Mouse (Mus musculus): Measurements from ENCODE around the gene Acot6.
A peak's percentile ranks its signal among the peaks of the same experiment; 100 is the strongest.

The Acot6 gene

DNA sequence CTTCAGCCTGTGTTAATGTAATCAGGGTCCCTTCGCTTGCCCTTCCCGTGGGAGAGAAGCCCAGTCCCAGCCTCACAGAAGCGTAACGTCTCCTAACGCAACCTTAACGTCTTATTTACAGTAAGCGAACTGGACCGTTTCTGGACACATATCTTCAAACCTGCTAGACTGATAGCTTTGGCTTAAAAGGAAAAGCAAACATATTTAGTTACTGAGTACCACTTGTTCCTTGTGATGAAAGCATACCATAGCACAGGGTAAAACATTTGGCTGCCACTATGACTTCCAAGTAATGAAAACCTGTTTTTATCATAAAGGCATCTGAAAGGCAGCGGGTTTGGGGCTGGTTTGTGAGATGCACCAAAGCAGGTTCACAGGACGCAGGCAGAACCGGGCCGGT, 25.4 kb downstream of the Acot6 start:
- Histone ChIP-seq H3K27me3 (ENCODE audit: control insufficient read depth, insufficient read depth, low read length, poor library complexity, severe bottlenecking) (no peaks in the 10 kb centered on the region), H3K36me3 (ENCODE audit: control insufficient read depth, insufficient read depth, low read length, poor library complexity, severe bottlenecking) (no peaks in the 10 kb centered on the region)
- DNase-seq (ENCODE audit: low read depth, low spot score), result no peak

- Histone ChIP-seq H3K27me3 (ENCODE audit: control insufficient read depth, insufficient read depth, low read length, poor library complexity, severe bottlenecking) (no peaks in the 10 kb centered on the region), H3K36me3 (ENCODE audit: control insufficient read depth, insufficient read depth, low read length, poor library complexity, severe bottlenecking) (no peaks in the 10 kb centered on the region)
- no peak for DNase-seq (ENCODE audit: low read depth, low spot score)
Measured at GRCm38 (mm10) chr12:84126899-84127298, 26.4 kb downstream of the Acot6 start.

DNA sequence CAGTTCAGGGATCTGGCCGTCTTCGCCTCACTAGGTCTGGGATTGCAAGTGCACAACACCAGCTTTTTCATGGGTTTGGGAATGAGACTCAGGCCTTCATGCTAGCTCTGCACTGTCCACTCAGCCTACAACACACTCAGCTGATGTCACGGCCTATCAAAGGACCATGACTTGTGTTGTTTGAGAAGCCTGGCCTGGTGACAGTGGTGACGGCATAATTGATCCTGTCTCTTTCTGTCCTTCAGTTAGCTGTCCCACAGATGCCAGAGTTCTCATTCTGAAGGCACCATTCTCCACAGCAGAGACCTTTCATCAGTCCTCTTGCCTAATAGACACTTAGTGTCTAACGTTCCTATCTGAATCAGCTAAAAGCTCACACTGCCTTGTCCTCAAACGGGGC, 28.1 kb downstream of the Acot6 start:
- H3K27me3 ChIP-seq (ENCODE audit: control insufficient read depth, insufficient read depth, low read length, poor library complexity, severe bottlenecking), result no peaks in the 10 kb centered on the region
- DNase-seq (ENCODE audit: low read depth, low spot score), result no peak
- H3K36me3 ChIP-seq (ENCODE audit: control insufficient read depth, insufficient read depth, low read length, poor library complexity, severe bottlenecking), result no peaks in the 10 kb centered on the region

GRCm38 (mm10) chr12:84129931-84130330, 29.5 kb downstream of the Acot6 start:
- no peaks in the 10 kb centered on the region for H3K27me3 ChIP-seq (ENCODE audit: control insufficient read depth, insufficient read depth, low read length, poor library complexity, severe bottlenecking)
- H3K36me3 ChIP-seq (ENCODE audit: control insufficient read depth, insufficient read depth, low read length, poor library complexity, severe bottlenecking), result no peaks in the 10 kb centered on the region
- no peak for DNase-seq (ENCODE audit: low read depth, low spot score)

DNA sequence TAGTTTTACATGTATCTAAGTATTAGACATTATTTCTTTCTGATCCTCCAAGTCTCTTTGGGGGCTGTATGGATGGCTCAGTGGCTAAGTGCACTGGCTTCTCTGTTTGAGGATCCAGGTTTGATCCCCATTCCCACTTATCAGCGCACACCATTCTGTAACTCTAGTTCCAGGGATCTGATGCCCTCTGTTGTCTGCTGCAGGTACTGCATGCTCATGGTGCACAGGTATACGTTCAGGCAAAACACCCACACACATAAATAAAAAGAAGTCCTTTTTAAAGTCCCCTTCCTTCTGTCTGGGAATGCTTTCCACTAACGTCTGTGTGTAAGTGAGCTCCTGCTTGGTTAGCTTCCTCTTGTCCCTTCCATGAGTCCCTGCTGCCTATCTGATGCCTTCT, 31.8 kb downstream of the Acot6 start:
- peak; percentile 55 for DNase-seq (ENCODE audit: low read depth, low spot score)
- Histone ChIP-seq H3K36me3 (ENCODE audit: control insufficient read depth, insufficient read depth, low read length, poor library complexity, severe bottlenecking) (no peaks in the 10 kb centered on the region), H3K27me3 (ENCODE audit: control insufficient read depth, insufficient read depth, low read length, poor library complexity, severe bottlenecking) (no peaks in the 10 kb centered on the region)

DNA sequence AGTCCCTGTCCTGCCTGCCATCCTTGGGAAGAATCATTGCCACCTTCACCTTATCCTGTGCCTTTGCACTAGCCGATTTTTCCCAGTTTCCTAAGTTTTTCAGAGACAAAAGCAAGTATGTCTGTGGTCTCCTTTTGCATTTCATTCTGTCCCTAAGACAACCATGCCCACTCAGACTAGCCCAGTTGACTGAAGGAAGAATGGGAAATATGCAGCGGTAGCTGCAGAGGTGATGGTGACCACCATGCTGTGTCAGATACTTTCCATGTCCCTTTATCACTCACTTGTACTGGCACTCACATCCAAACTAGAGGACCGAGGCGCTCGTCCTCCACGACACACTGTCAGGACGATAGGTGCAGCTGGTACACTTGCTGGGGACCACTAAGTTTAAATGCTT, 36.7 kb downstream of the Acot6 start:
- no peak for DNase-seq (ENCODE audit: low read depth, low spot score)
- Histone ChIP-seq H3K36me3 (ENCODE audit: control insufficient read depth, insufficient read depth, low read length, poor library complexity, severe bottlenecking) (no peaks in the 10 kb centered on the region), H3K27me3 (ENCODE audit: control insufficient read depth, insufficient read depth, low read length, poor library complexity, severe bottlenecking) (no peaks in the 10 kb centered on the region)

- no peaks in the 10 kb centered on the region for H3K36me3 ChIP-seq (ENCODE audit: control insufficient read depth, insufficient read depth, low read length, poor library complexity, severe bottlenecking)
- DNase-seq (ENCODE audit: low read depth, low spot score), result no peak
- no peaks in the 10 kb centered on the region for H3K27me3 ChIP-seq (ENCODE audit: control insufficient read depth, insufficient read depth, low read length, poor library complexity, severe bottlenecking)
Measured at GRCm38 (mm10) chr12:84140135-84140534, 39.7 kb downstream of the Acot6 start.

- Histone ChIP-seq H3K36me3 (ENCODE audit: control insufficient read depth, insufficient read depth, low read length, poor library complexity, severe bottlenecking) (no peaks in the 10 kb centered on the region), H3K27me3 (ENCODE audit: control insufficient read depth, insufficient read depth, low read length, poor library complexity, severe bottlenecking) (no peaks in the 10 kb centered on the region)
- no peak for DNase-seq (ENCODE audit: low read depth, low spot score)
Measured at GRCm38 (mm10) chr12:84141271-84141670, 40.8 kb downstream of the Acot6 start.

DNA sequence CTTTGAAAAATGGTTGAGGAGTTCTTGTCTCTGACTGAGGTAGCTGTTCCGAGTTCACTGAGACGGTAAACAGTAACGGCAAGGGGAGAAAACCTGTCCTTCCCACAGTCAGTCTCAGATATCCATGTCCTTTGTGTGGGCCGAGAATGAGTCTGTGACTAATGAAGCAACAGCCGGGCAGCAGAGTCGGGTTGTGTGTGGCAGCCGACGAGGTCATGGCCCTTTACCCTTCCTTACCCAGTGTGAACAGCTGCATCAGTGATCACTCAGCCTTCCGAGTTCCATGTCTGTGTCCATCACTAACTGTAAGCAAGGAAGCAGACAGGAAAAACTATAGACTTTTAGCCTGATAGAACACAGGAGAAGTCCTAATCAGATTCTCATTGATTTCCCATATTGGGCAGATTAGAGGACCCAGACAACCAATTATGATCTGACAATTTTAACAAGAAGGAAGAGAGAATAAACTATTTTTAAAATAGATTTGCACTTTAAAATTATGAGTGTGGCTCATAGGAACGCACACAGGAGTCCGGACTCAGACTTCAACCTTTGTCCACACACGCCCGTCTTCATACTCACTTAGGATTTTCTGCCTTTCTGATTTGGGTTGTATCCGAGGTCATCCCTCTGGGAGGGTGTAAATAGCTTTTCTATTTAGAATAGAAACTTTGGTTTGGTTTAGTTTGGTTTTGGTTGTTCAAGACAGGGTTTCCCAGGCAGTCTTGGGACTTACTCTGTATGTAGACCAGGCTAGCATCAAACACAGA, 42.0 kb downstream of the Acot6 start:
- DNase-seq (ENCODE audit: low read depth, low spot score), result no peak
- H3K27me3 ChIP-seq (ENCODE audit: control insufficient read depth, insufficient read depth, low read length, poor library complexity, severe bottlenecking), result no peaks in the 10 kb centered on the region
- H3K36me3 ChIP-seq (ENCODE audit: control insufficient read depth, insufficient read depth, low read length, poor library complexity, severe bottlenecking), result no peaks in the 10 kb centered on the region

DNA sequence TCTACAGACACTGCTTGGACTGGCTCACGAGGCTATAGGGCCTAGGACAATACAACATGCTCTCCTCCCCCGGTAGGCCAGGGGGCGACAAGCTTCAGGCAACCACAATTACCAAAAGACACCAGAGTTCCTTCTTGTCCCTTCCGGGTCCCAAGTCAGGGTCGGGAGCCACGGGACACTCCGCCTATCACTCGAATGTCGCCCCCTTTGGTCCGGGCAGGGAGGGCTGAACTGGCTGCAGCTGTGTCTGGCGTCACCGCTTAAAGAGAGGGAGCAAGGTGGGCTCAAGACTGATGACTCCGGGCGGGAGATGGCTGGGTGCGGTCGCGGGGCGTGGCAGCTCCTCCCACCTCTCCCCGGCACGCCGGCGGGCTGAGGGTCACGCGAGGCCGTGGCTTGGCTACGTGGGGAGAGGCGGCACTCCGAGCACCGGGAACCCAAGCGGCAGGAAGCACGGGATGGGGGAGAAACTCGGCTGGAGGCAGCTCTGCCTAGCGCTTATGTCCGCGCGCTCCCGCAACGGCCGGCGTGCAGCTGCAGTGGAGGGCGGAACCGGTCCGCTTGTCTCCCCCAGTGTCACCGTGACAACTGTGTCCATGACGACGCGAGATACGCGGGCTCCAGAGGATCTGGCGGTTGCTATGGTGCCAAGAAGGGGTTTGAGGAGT, 47.6 kb downstream of the Acot6 start, which contains the start of gene Pnma1:
Pnma1 (minus strand) TSS at position 536 of the 668 bp plus-strand sequence.
- Histone ChIP-seq H3K27me3 (ENCODE audit: control insufficient read depth, insufficient read depth, low read length, poor library complexity, severe bottlenecking) (no peaks in the 10 kb centered on the region), H3K36me3 (ENCODE audit: control insufficient read depth, insufficient read depth, low read length, poor library complexity, severe bottlenecking) (peaks cover 16% of the 10 kb centered on the region)
- DNase-seq (ENCODE audit: low read depth, low spot score), result peak; percentile 67

- Histone ChIP-seq H3K36me3 (ENCODE audit: control insufficient read depth, insufficient read depth, low read length, poor library complexity, severe bottlenecking) (peaks cover 16% of the 10 kb centered on the region), H3K27me3 (ENCODE audit: control insufficient read depth, insufficient read depth, low read length, poor library complexity, severe bottlenecking) (no peaks in the 10 kb centered on the region)
- no peak for DNase-seq (ENCODE audit: low read depth, low spot score)
Measured at GRCm38 (mm10) chr12:84148622-84149012, 48.2 kb downstream of the Acot6 start.

DNA sequence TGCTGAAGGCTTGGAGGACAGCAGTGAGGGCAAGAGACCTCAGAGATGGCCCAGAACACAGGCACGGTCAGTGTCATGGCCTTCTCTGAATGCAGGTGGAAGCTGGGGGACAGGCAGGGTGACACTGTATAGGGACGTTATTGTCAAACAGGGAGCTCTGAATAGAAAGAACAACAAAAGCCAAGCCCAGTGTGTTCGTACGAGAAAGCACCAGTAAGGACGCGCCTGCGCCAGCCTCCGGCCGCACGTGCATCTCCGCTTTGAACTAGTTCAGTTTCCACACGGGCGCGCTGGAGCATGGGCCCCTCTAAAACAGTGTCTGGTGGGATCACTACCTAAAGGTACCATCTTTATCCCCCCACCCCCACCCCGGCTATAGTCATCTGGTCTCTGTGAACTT, 49.5 kb downstream of the Acot6 start:
- Histone ChIP-seq H3K36me3 (ENCODE audit: control insufficient read depth, insufficient read depth, low read length, poor library complexity, severe bottlenecking) (peaks cover 16% of the 10 kb centered on the region), H3K27me3 (ENCODE audit: control insufficient read depth, insufficient read depth, low read length, poor library complexity, severe bottlenecking) (no peaks in the 10 kb centered on the region)
- no peak for DNase-seq (ENCODE audit: low read depth, low spot score)

DNA sequence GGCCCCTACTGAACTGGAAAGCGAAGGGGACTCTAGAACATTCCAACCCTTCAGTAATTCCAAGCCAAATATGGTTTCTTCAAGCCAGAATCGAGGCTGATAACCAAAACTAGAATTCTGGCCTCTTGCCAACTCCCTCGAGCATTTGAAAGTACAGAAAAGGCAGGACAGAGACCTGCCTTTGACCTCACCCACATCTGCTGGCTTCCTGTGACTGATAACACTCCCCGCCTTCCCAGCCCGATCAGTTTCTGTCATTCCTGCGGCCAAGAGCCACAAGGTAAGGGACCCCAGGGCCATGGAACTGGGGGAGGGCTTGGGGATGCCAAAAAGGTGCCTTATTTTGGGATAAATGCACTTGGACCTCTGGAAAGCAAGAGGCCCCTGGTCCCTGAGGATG, 50.5 kb downstream of the Acot6 start:
- DNase-seq (ENCODE audit: low read depth, low spot score), result no peak
- Histone ChIP-seq H3K36me3 (ENCODE audit: control insufficient read depth, insufficient read depth, low read length, poor library complexity, severe bottlenecking) (peaks cover 16% of the 10 kb centered on the region), H3K27me3 (ENCODE audit: control insufficient read depth, insufficient read depth, low read length, poor library complexity, severe bottlenecking) (no peaks in the 10 kb centered on the region)

GRCm38 (mm10) chr12:84151911-84152310, 51.5 kb downstream of the Acot6 start:
- Histone ChIP-seq H3K27me3 (ENCODE audit: control insufficient read depth, insufficient read depth, low read length, poor library complexity, severe bottlenecking) (no peaks in the 10 kb centered on the region), H3K36me3 (ENCODE audit: control insufficient read depth, insufficient read depth, low read length, poor library complexity, severe bottlenecking) (peaks cover 16% of the 10 kb centered on the region)
- DNase-seq (ENCODE audit: low read depth, low spot score), result no peak

DNA sequence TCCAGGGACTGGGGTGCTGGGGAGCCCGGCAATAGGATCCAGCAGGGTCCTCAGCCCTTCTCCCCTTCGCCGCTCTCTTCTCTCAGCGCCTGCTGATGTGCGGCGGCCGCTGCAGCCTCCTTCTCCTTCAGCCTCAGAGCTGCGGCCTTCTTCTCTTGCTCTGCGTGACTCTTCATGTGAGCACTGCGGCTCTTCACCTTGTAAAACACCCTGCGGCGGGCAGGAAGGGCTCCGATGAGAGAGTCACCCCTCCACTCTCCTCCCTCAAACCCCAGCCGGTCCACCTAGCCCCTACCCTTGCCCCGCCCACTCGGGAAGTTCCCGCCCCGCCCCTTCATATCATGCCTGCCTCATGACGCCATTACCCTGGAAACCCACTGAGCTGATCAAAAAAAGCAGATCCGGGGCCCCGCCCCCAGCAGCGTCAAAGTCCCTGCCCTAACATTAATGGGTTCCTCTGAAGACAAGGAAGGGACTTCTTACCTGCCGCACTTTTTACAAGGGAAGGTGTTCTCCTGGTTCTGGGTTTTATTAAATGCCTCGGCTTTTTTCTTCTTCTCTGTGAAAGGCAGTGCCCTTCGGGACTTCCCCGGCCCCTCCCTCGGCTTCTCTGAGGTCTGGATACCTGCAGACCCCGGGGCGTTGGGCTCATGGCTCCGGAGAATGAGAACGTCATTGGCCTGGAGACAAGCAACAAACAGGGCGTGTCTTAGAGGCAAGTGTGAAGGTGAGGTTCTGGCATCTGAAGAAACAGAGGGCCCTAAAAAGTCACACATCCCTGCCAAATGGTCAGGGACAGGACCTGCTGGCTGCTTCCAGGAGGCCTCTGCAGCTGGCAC, 52.1 kb downstream of the Acot6 start:
- no peak for DNase-seq (ENCODE audit: low read depth, low spot score)
- Histone ChIP-seq H3K27me3 (ENCODE audit: control insufficient read depth, insufficient read depth, low read length, poor library complexity, severe bottlenecking) (no peaks in the 10 kb centered on the region), H3K36me3 (ENCODE audit: control insufficient read depth, insufficient read depth, low read length, poor library complexity, severe bottlenecking) (peaks cover 16% of the 10 kb centered on the region)
